Mouse (Mus musculus) adrenal gland, adult 18-20 months (tissue): ENCODE data around the gene Zfp72. TPM values are rescaled to one million over a fixed set of nuclear protein-coding genes. Genes with fewer than 3 reads are reported as not detected.
A peak's percentile ranks its signal among the peaks of the same experiment; 100 is the strongest.

ENCODE experiments used
- DNase-seq, 2 experiments: peaks; one replicate each; pipeline ENCODE4 v3.0.0; 2021 to 2022; ENCODE audit warnings: low spot score in 2 of 2
- long read RNA-seq, 2 experiments: library from polyadenylated mRNA; stranded (forward); transcript quantifications; one replicate each; pipeline ENCODE4 v2.0.0; 2021
- total RNA-seq, 2 experiments: library from RNA; stranded (reverse); gene quantifications; 1 replicate in 1 of 2; 2 replicates in 1 of 2; pipeline ENCODE4 v1.2.3; 2021

Gene Zfp72
- 1 to 10 TPM; 2.2 to 2.6 TPM for total RNA-seq
- long read RNA-seq, experiment 1, full-length matches to known transcripts = 3 of 3 reads
- long read RNA-seq, experiment 1, partial matches to known transcripts = 0 of 3 reads
- long read RNA-seq, experiment 1, other reads (novel, unspliced or antisense) = 0 of 3 reads
- long read RNA-seq, experiment 2, full-length matches to known transcripts = 4 of 5 reads
- long read RNA-seq, experiment 2, partial matches to known transcripts = 0 of 5 reads
- long read RNA-seq, experiment 2, other reads (novel, unspliced or antisense) = 1 of 5 reads

- DNase-seq = peak; percentile 55 to 56
Measured at GRCm38 (mm10) chr13:74390371-74390990, at the start of gene Zfp72. TSS of gene Zfp72 (minus strand) at chr13:74390836.

- no peak for DNase-seq
Measured at GRCm38 (mm10) chr13:74439895-74440294, 49.3 kb upstream of the Zfp72 start.

GRCm38 (mm10) chr13:74399298-74399839, 8.7 kb upstream of the Zfp72 start, which contains the start of gene Ftl1-ps1:
TSS of gene Ftl1-ps1 (plus strand) at chr13:74399694.
- peak in 1 of 2 experiments; percentile 22 for DNase-seq

GRCm38 (mm10) chr13:74391156-74391555, 520 bp upstream of the Zfp72 start:
- DNase-seq = no peak

GRCm38 (mm10) chr13:74389730-74390129, 906 bp downstream of the Zfp72 start:
- no peak for DNase-seq

- no peak for DNase-seq
Measured at GRCm38 (mm10) chr13:74382289-74382688, 8.3 kb downstream of the Zfp72 start.

GRCm38 (mm10) chr13:74381533-74382276, 8.9 kb downstream of the Zfp72 start:
- no peak for DNase-seq

- DNase-seq = peak in 1 of 2 experiments; percentile 8
Measured at GRCm38 (mm10) chr13:74363859-74364235, 26.8 kb downstream of the Zfp72 start, which contains the start of gene Lrrc14b. TSS of gene Lrrc14b (minus strand) at chr13:74364005.

- peak; percentile 17 to 22 for DNase-seq
Measured at GRCm38 (mm10) chr13:74363176-74363858, 27.3 kb downstream of the Zfp72 start.

GRCm38 (mm10) chr13:74362218-74362617, 28.4 kb downstream of the Zfp72 start:
- DNase-seq = no peak

GRCm38 (mm10) chr13:74356491-74356890, 34.1 kb downstream of the Zfp72 start:
- DNase-seq = no peak

- DNase-seq = no peak
Measured at GRCm38 (mm10) chr13:74350435-74350906, 40.2 kb downstream of the Zfp72 start.

GRCm38 (mm10) chr13:74349566-74350434, 40.8 kb downstream of the Zfp72 start, which contains the start of the genes Sdha and Ccdc127:
TSS of gene Sdha (minus strand) at chr13:74350280.
TSS of gene Ccdc127 (plus strand) at chr13:74350309.
- peak; percentile 94 to 95 for DNase-seq

GRCm38 (mm10) chr13:74341036-74341435, 49.6 kb downstream of the Zfp72 start:
- peak in 1 of 2 experiments; percentile 21 for DNase-seq

GRCm38 (mm10) chr13:74329321-74329720, 61.3 kb downstream of the Zfp72 start:
- no peak for DNase-seq
